Mouse (Mus musculus) erythroblast, adult 5-6 weeks (primary cell): ENCODE data around the gene Gm21973. TPM values are rescaled to one million over a fixed set of nuclear protein-coding genes. Genes with fewer than 3 reads are reported as not detected.

ENCODE experiments used
- ATAC-seq: replicated peaks from 2 replicates; pipeline ENCODE4 v1.8.0; 2016; ENCODE audit warnings: moderate number of reproducible peaks, mild to moderate bottlenecking, moderate TSS enrichment, inconsistent platforms; ENCODE audit not compliant: poor library complexity, low FRiP score, severe bottlenecking
- total RNA-seq, 2 experiments: library from RNA; stranded (forward) in 1 of 2; stranded (reverse) in 1 of 2; fragments of 150-400 nt in 1 of 2; fragments of 200-764, 138-1000 nt in 1 of 2; gene quantifications; 2 replicates each; pipeline versions ENCODE4 v1.2.3 to v1.2.4; 2015 to 2017; ENCODE audit warnings: low replicate concordance in 2 of 2

Gene Gm21973
- total RNA-seq, 2 experiments from 2014 or later = not detected

GRCm38 (mm10) chr15:10379757-10380458, 54.7 kb downstream of the Gm21973 start:
- no peak for ATAC-seq

GRCm38 (mm10) chr15:10387263-10387662, 62.1 kb downstream of the Gm21973 start:
- ATAC-seq = no peak

- ATAC-seq = no peak
These were observed 74.6 kb downstream of the Gm21973 start for GRCm38 (mm10) chr15:10399795-10400194.

- ATAC-seq = no peak
These were observed 75.2 kb downstream of the Gm21973 start for GRCm38 (mm10) chr15:10400415-10400814.

- no peak for ATAC-seq
These were observed 84.7 kb downstream of the Gm21973 start for GRCm38 (mm10) chr15:10409842-10410241.

- ATAC-seq = no peak
These were observed 85.7 kb downstream of the Gm21973 start for GRCm38 (mm10) chr15:10410881-10411280.

GRCm38 (mm10) chr15:10413656-10414055, 88.5 kb downstream of the Gm21973 start:
- no peak for ATAC-seq

- ATAC-seq = no peak
These were observed 96.1 kb downstream of the Gm21973 start for GRCm38 (mm10) chr15:10421138-10421784.

GRCm38 (mm10) chr15:10421785-10422144, 96.6 kb downstream of the Gm21973 start:
- no peak for ATAC-seq

Other genes with a start within 250 kb of the Gm21973 start
- gene Prlr, start 148.1 kb upstream of the Gm21973 start, total RNA-seq (2015; ENCODE audit: low replicate concordance) = 2.9 TPM in 1 of 2 replicates, not detected in the other
- 0.09 TPM in 1 of 2 replicates, not detected in the other for gene Prlr, start 148.1 kb upstream of the Gm21973 start, total RNA-seq (2017; ENCODE audit: low replicate concordance)
- gene Agxt2, start 33.2 kb downstream of the Gm21973 start, total RNA-seq (2015; ENCODE audit: low replicate concordance) = not detected in 2 replicates
- gene Agxt2, start 33.2 kb downstream of the Gm21973 start, total RNA-seq (2017; ENCODE audit: low replicate concordance) = not detected in 2 replicates
- gene Dnajc21, start 145.1 kb downstream of the Gm21973 start, total RNA-seq (2015; ENCODE audit: low replicate concordance) = 5.2 and 26.5 TPM in 2 replicates
- 6.6 and 9.9 TPM in 2 replicates for gene Dnajc21, start 145.1 kb downstream of the Gm21973 start, total RNA-seq (2017; ENCODE audit: low replicate concordance)
- gene Brix1, start 160.6 kb downstream of the Gm21973 start, total RNA-seq (2015; ENCODE audit: low replicate concordance) = 32.2 and 39.6 TPM in 2 replicates
- 4.9 and 12.0 TPM in 2 replicates for gene Brix1, start 160.6 kb downstream of the Gm21973 start, total RNA-seq (2017; ENCODE audit: low replicate concordance)
- 9.2 and 10.6 TPM in 2 replicates for gene Rad1, start 160.6 kb downstream of the Gm21973 start, total RNA-seq (2015; ENCODE audit: low replicate concordance)
- gene Rad1, start 160.6 kb downstream of the Gm21973 start, total RNA-seq (2017; ENCODE audit: low replicate concordance) = 1.3 and 6.4 TPM in 2 replicates
- gene Ttc23l, start 233.3 kb downstream of the Gm21973 start, total RNA-seq (2015; ENCODE audit: low replicate concordance) = not detected in 2 replicates
- not detected in 2 replicates for gene Ttc23l, start 233.3 kb downstream of the Gm21973 start, total RNA-seq (2017; ENCODE audit: low replicate concordance)